In the genomic region with DNA sequence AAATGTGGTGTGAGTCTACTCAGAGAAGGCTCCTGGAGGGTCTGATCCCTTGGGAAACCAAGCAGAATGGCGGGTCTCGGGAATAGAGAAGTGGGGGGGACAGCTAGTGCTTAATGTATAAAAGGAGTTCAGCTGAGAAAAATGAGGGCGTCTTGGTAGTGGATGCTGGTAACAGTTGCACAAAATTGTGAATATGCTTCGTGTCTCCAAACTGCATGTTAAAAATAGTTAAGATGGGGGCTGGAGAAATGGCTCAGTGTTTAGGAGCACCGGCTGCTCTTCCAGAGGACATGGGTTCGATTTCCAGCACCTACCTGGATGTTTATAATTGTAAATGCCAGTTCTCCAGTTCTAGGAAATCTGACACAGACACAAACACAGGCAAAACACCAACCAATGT, we compare ENCODE assay signal across 31 mouse cellular contexts. TPM values are rescaled to one million over a fixed set of nuclear protein-coding genes. Genes with fewer than 3 reads are reported as not detected.
"Had no signal": no experiment of that assay in that cellular context is flagged by ENCODE, and none has a peak within 500 bp of the region (broad histone marks: within the 10 kb centered on the region; RNA-seq: fewer than 3 reads in every experiment).

No protein-coding gene starts in this region.

- H3K27ac ChIP-seq: gastrocnemius, adult 2 months; heart, embryonic 10.5 days; hindbrain, embryonic 10.5 days; hindbrain, embryonic 12.5 days; hindbrain, embryonic 14.5 days; intestine, embryonic 15.5 days; layer of hippocampus, adult 2 months; limb, embryonic 10.5 days; limb, embryonic 12.5 days; liver, embryonic 13.5 days had no signal

- DNase-seq: gastrocnemius, adult 2 months; gastrocnemius, postnatal 10 days; gastrocnemius, postnatal 25 days; heart, adult 18-20 months; heart, postnatal 10 days; heart, postnatal 4 days; kidney, adult 18-20 months; kidney, adult 8-10 months; kidney, postnatal 10 days; kidney, postnatal 25 days; kidney, postnatal 4 days; liver; liver, embryonic 13.5 days had no signal

- H3K4me3 ChIP-seq: gastrocnemius, adult 2 months; heart, embryonic 10.5 days; heart, embryonic 12.5 days; hindbrain, embryonic 10.5 days; hindbrain, embryonic 12.5 days; intestine, embryonic 15.5 days; layer of hippocampus, adult 2 months; limb, embryonic 10.5 days; limb, embryonic 12.5 days; liver, embryonic 13.5 days had no signal

RNA-seq across cellular contexts. Expression of gene Cyp2w1, which starts 31.1 kb away (rescaled TPM):
- total RNA-seq: gastrocnemius, adult 2 months; gastrocnemius, postnatal 10 days; gastrocnemius, postnatal 25 days; gastrocnemius, postnatal 4 days; granulocyte monocyte progenitor cell, adult 5-6 weeks; heart, adult 18-20 months; heart, adult 8-10 months; heart, postnatal 10 days; heart, postnatal 25 days; heart, postnatal 4 days; layer of hippocampus, adult 2 months; layer of hippocampus, postnatal 10 days; layer of hippocampus, postnatal 25 days; left cerebral cortex, adult 8-10 months; left cerebral cortex, postnatal 14 days; left cerebral cortex, postnatal 36 days had no signal
